Mouse (Mus musculus): ENCODE measurements around the gene Plekha4. TPM values are rescaled to one million over a fixed set of nuclear protein-coding genes. Genes with fewer than 3 reads are reported as not detected.

Plekha4 gene
- total RNA-seq, 2 experiments from 2014 or later, result 1.0 to 2.4 TPM

GRCm38 (mm10) chr7:45529461-45529860 lies 3.3 kb downstream of the Plekha4 start:
- intact Hi-C loops (cut with DNase I), result no loop called here
- DNase-seq (ENCODE audit: low spot score in 2 of 2), result no peak

- no peak for DNase-seq (ENCODE audit: low spot score in 2 of 2)
- intact Hi-C loops (cut with DNase I), result no loop called here
These were observed 4.5 kb downstream of the Plekha4 start for GRCm38 (mm10) chr7:45530643-45531042.

DNA sequence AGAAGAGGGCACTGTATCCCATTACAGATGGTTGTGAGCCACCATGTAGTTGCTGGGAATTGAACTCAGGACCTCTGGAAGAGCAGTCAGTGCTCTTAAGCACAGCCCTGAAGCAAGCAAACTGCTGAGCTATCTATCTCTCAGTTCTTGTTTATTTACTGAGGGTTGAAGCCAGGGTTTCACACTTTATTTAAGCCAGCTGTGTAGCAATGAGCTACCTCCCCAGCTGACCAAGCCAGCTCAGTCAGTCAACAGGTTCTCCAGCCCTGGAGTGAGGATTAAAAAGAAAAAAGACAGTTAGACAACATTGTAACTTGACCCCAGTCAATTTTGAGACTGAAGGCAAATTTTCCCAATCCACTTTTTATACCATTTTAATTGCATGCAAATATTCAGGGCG lies 9.5 kb downstream of the Plekha4 start:
- DNase-seq (ENCODE audit: low spot score in 2 of 2), result no peak
- intact Hi-C loops (cut with DNase I), result no loop called here

DNA sequence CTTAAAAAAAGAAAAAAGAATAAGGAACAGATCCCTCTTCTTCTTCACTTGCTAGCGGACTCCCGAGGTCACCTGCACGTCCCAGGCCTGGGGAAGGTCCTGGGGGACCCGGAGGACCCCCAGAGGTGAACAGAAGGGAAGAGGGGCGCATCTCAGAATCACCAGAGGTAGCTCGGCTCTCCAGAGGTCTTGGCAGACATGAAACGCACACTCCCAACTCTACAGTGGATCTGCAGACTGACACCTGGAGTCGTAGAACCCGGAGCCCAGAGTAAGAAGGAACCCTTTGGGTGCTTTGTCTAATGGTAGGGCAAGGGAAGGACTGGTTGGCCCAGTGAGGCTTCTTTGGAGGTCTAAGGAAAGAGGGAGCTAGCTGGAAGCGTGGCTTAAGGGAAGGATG lies 11.5 kb downstream of the Plekha4 start:
- intact Hi-C loops (cut with DNase I), result no loop called here
- DNase-seq (ENCODE audit: low spot score in 2 of 2), result no peak

DNA sequence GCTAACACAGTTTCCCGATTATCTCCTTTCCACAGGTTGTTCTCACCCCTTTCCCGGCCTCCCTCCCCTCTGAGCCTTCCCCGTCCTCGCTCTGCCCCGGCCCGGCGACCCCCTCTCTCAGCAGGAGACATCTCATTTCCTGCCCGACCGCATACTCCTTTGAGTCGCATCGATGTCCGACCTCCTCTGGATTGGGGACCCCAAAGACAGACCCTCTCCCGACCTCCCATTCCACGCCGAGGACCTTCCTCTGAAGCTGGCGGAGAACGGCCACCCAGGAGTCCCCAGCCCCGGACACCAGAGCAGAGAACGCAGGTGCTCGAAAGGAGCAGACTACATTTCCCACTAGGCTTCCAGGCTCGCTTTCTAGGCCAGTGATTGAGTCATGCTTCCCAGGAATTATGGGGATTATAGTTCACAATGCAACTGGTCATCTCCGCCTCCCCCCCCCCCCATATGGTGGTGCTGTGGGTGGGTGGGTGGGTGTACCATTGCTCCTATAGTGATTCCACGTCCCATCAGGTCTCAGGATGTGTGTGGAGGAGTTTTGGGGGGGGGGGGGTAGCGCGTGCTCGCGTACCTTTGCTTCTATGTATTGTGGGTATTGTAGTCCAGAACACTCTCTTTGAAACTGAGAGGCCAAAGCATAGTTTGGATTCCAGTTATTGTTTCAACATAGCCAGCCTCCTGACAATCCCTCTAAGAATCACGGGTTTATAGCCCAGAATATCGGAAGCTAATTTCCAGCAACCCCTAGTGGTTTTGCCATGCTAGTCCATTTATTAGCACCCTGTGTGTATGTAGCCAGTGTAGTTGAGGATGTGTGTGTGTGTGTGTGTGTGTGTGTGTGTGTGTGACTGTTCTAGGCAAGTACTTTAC lies 12.3 kb downstream of the Plekha4 start:
- intact Hi-C loops (cut with DNase I), result no loop called here
- DNase-seq (ENCODE audit: low spot score in 2 of 2), result peak; percentile 71 to 73

- no peak for DNase-seq (ENCODE audit: low spot score in 2 of 2)
- intact Hi-C loops (cut with DNase I), result no loop called here
These were observed 13.0 kb downstream of the Plekha4 start for GRCm38 (mm10) chr7:45539095-45539494.

DNA sequence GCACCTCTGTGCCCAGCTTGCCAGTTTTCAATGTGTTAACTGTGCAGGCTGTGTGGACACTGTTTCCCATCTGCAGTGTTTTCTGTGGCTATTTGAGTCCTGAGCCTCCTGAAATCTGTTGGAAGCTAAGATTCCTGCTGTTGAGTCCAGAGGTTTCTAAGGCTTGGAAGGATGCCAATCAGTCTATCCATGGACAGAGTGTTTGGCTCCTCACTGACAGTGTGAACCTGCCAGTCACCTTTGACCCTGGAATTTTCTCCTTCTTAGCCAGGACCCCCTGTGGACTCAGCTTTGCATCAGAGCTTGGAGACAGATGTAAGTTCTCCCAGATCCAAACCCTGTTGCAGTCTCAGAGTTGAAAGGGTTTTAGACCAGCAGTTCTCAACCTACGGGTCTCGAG lies 14.1 kb downstream of the Plekha4 start:
- no peak for DNase-seq (ENCODE audit: low spot score in 2 of 2)
- intact Hi-C loops (cut with DNase I), result no loop called here

DNA sequence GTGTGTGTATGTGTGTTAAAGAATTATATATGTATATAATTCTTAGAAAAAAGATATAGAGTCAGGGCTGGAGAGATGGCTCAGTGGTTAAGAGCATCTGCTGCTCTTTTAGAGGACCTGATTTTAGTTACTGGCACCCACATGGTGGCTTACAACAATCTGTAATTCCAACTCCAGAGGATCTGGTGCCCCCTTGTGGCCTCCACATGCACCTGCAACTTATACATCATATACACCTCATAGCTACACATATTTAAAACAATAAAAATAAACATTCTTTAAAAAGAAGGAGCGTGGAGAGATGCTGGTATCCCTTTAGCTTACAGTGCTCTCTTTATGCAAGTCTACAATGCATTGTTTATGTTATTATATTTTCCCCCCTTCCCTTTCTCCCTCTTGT lies 18.4 kb downstream of the Plekha4 start:
- intact Hi-C loops (cut with DNase I), result no loop called here
- DNase-seq (ENCODE audit: low spot score in 2 of 2), result no peak

DNA sequence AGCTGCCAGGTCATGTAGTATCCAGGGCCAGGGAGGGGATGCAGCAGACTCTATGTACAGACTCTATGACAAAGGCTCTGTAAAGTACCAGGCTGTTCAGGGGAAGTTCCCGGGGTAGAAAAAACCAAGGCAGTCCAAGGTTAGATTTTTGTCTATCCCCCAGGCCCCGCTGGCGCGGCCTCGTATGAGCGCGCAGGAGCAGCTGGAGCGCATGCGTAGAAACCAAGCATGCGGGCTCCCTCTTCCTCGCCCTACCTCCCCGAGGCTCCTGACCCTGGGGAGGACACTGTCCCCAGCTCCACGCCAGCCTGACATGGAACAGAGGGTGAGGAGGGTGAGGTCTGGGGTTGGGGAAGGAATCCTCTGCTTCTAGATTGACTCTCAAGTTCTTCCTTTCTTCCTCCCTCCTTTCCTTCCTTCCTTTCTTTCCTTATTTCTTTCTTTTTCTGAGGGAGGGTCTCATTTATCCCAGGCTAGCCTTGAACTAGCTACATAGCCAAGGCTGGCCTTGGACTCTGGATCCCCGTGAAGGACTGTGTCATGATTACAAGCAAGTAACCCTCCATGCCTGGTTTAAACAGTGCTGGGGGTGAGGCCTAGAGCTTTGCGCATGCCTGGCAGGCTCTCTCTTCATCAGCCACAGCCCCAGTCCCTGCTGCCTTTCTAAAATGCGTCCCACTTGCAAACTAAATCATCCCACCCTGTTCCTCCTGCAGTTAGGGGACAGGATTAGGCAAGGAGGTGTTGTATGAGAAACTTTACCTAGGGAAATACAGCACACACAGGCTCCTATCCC lies 23.7 kb downstream of the Plekha4 start:
- intact Hi-C loops (cut with DNase I), result no loop called here
- DNase-seq (ENCODE audit: low spot score in 2 of 2), result no peak

DNA sequence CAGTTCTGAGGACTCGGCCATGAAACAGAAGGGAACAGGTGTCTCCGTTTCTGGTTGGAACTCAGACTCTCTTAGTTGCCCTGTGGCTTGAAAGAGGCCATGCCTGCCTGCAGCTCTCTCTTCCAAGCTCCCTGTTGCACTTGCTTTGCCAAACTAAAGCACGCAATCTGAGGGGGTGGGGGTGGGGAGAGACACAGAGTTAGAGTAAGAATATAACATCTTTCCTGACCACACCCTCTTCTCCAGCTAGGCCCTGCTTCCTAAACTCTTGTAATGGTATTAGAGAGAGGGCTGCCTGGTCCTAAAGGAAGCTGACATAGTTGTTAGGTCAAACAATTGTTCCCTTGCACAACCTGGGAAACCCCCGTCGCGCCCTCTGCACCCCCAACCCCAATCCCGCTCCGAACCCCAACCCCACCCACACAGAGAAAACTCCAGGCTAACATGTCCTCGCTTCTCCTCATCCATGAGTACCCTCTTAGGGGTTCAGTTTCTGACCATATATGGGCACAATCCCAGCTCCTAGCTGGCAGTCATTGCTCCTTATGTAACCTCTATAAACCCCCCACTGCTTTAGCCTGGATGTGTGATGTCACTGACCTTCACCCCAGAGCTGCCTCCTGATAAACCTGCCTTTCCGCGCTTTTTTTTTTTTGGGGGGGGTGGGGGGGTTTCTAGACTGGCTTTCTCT lies 24.8 kb downstream of the Plekha4 start:
- no peak for DNase-seq (ENCODE audit: low spot score in 2 of 2)
- intact Hi-C loops (cut with DNase I), result no loop called here

DNA sequence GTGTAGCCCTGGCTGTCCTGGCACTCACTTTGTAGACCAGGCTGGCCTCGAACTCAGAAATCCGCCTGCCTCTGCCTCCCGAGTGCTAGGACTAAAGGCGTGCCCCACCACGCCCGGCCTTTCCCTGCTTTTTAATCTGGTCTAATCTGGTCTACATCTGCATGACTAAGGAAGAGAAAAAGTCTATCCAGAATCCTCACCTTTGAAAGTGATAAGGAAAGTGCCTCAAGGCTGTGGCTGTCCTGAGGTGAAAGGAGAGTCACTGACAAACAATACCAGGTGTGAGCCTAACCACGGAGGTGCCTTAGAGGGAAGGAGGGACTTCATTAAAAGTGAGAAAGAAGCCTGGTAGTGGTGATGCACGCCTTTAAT lies 25.4 kb downstream of the Plekha4 start:
- no peak for DNase-seq (ENCODE audit: low spot score in 2 of 2)
- intact Hi-C loops (cut with DNase I), result no loop called here

GRCm38 (mm10) chr7:45553519-45553918 lies 27.4 kb downstream of the Plekha4 start:
- no peak for DNase-seq (ENCODE audit: low spot score in 2 of 2)
- intact Hi-C loops (cut with DNase I), result no loop called here

DNA sequence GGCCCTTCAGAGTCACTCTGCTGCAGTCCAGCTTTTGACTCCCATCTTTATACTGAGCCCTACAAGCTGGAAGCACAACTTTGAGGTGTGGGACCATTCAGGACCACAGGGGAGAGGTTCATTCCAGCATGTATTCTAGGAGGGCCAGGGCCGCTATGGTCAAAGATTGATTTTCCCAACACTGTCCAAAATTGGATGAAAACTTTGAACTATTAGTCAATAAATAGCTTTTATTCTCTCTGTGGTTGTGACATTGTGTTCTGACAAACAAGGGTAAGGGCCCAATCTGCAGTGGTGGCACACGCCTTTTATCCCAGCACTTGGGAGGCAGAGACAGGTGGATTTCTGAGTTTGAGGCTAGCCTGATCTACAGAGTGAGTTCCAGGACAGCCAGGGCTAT lies 27.9 kb downstream of the Plekha4 start:
- no peak for DNase-seq (ENCODE audit: low spot score in 2 of 2)
- intact Hi-C loops (cut with DNase I), result no loop called here

- intact Hi-C loops (cut with DNase I), result no loop called here
These were observed 28.6 kb downstream of the Plekha4 start, which contains the start of gene Hsd17b14 for GRCm38 (mm10) chr7:45554744-45555143. Hsd17b14 (plus strand) TSS chr7:45554893.

DNA sequence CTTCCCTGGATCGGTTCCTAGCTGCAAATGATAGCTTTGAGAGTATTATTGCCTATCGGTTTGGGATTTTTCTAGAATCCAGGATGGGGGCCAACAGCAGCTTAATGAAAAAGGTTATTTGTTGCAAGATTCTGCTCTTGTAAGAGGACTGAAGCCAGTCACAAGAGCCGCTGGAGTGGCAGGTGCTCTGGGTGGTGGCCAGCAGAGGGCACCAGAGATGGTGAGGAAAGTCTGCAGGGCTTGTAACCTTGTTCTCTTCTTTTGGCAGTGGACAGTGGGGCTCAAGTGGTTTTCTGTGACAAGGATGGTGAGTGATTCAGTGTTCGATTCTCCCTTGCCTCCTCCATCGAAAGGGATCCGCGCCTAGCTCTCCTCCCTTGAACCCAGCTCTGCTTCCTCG lies 29.7 kb downstream of the Plekha4 start:
- peak; percentile 53 to 72 for DNase-seq (ENCODE audit: low spot score in 2 of 2)
- intact Hi-C loops (cut with DNase I), result no loop called here

More at GRCm38 (mm10) chr7:45554744-45555143, 28.6 kb downstream of the Plekha4 start, which contains the start of gene Hsd17b14:
- DNase-seq (ENCODE audit: low spot score in 2 of 2), result no peak

DNA sequence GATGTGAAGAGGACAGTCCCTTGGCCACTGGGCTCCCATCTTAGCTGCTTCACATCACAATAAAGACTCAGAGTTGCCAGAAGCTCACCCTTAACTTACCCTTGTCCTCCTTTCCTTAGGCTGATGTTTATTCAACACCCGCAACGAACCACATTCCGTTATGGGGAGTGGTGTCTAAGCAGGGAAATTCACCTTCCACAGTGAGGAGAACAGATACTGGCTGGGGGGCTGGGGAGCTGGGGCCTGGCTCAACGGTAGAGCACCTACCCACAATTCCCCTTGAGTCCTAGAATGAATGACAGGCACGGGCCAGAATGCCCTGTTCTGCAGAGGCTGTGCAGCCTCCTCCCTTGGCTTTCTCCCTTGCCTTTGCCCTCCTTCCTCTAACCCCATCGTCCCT lies 32.8 kb downstream of the Plekha4 start:
- intact Hi-C loops (cut with DNase I), result no loop called here
- no peak for DNase-seq (ENCODE audit: low spot score in 2 of 2)

DNA sequence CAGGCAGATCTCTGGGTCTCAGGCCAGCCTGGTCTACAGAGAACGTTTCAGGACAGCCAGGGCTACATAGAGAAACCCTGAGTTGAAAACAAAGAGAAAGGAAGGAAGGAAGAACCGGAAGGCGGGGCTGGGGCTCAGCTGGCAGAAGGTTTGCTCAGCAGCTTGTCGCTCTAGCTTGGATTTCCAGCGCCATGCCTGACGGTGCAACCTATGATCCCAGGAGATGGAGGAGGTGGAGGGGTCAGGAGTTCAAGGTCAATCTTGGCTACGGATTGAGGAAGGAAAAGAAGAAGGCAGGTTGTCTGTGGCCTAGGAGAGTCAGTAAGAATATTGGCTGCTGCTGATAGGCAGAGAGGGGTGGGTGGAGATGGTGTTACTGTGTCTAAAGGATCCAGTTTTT lies 34.1 kb downstream of the Plekha4 start:
- no peak for DNase-seq (ENCODE audit: low spot score in 2 of 2)
- intact Hi-C loops (cut with DNase I), result loop anchor here (2.0 kb wide), 2 partner anchors 83 to 155 kb away; partner anchors contain the start of gene Kcna7

- intact Hi-C loops (cut with DNase I), result loop anchor here (2.0 kb wide), 2 partner anchors 84 to 156 kb away; partner anchors contain the start of gene Kcna7
- peak; percentile 87 to 90 for DNase-seq (ENCODE audit: low spot score in 2 of 2)
These were observed 34.9 kb downstream of the Plekha4 start for GRCm38 (mm10) chr7:45560843-45561623.
